ENCODE assay signal across 28 mouse cellular contexts in genomic region chr3:104732907-104733306, GRCm38 (mm10). TPM values are rescaled to one million over a fixed set of nuclear protein-coding genes. Genes with fewer than 3 reads are reported as not detected.
DNase-seq lines count a peak whose midpoint lies in the region; ATAC-seq and TF ChIP-seq lines count a peak whose summit lies in the region.
"Had no signal": no experiment of that assay in that cellular context is flagged by ENCODE, and none has a peak within 500 bp of the region (broad histone marks: within the 10 kb centered on the region; RNA-seq: fewer than 3 reads in every experiment).

No protein-coding gene starts in this region.

- H3K4me3 ChIP-seq in kidney, embryonic 15.5 days (replicated peaks) = no peak overlapping the region
- H3K4me3 ChIP-seq in kidney, postnatal 0 days (replicated peaks; ENCODE audit: low read depth, low read length) = no peak overlapping the region
- H3K4me3 ChIP-seq: embryonic facial prominence, embryonic 13.5 days; embryonic facial prominence, embryonic 15.5 days; erythroblast, embryonic 14.5 days; forebrain, embryonic 10.5 days; forebrain, embryonic 12.5 days had no signal

- TF ChIP-seq CTCF in kidney, postnatal 0 days (IDR thresholded peaks at IDR 0.05; ENCODE audit: low read depth) = no peak

- peak; percentile 67 for ATAC-seq in kidney, embryonic 15.5 days (replicated peaks; ENCODE audit: low FRiP score)
- peak; percentile 36 for ATAC-seq in kidney, postnatal 0 days (replicated peaks; ENCODE audit: low FRiP score, low read depth)
- ATAC-seq: activated CD4-positive, CD25-positive, alpha-beta regulatory T cell, adult 4 months; CD4-positive, CD25-positive, alpha-beta regulatory T cell, adult 4 months; forebrain, embryonic 14.5 days; forebrain, embryonic 16.5 days; Patski had no signal

- H3K27me3 ChIP-seq in kidney, embryonic 15.5 days = no peaks in the 10 kb centered on the region
- no peaks in the 10 kb centered on the region for H3K27me3 ChIP-seq in kidney, postnatal 0 days (ENCODE audit: insufficient read depth, low read length)
- H3K27me3 ChIP-seq: embryonic facial prominence, embryonic 13.5 days; embryonic facial prominence, embryonic 15.5 days; forebrain, embryonic 12.5 days; Patski had no signal

- no peaks in the 10 kb centered on the region for H3K9me3 ChIP-seq in kidney, embryonic 15.5 days (replicated peaks)
- H3K9me3 ChIP-seq in kidney, postnatal 0 days (replicated peaks; ENCODE audit: low read length) = no peaks in the 10 kb centered on the region
- H3K9me3 ChIP-seq: embryonic facial prominence, embryonic 13.5 days; embryonic facial prominence, embryonic 15.5 days; forebrain, embryonic 10.5 days; forebrain, embryonic 12.5 days; G1E had no signal

- 0 out of 2 replicates have a peak, but pooled peaks cover 6% of the 10 kb centered on the region for H3K4me1 ChIP-seq in kidney, embryonic 15.5 days
- no peaks in the 10 kb centered on the region for H3K4me1 ChIP-seq in kidney, postnatal 0 days (replicated peaks; ENCODE audit: insufficient read depth, low read length)
- H3K4me1 ChIP-seq: embryonic facial prominence, embryonic 15.5 days; forebrain, embryonic 12.5 days had no signal

- 36% methylated on average over 3 of the region's 3 CpGs for WGBS in kidney, embryonic 15.5 days
- 30% methylated on average over 3 of the region's 3 CpGs for WGBS in kidney, postnatal 0 days

- no peak overlapping the region for H3K4me2 ChIP-seq in kidney, embryonic 15.5 days
- H3K4me2 ChIP-seq in kidney, postnatal 0 days (ENCODE audit: low read length) = no peak overlapping the region
- H3K4me2 ChIP-seq: embryonic facial prominence, embryonic 13.5 days; embryonic facial prominence, embryonic 15.5 days; forebrain, embryonic 12.5 days had no signal

- H3K9ac ChIP-seq in kidney, embryonic 15.5 days = no peak overlapping the region
- no peak overlapping the region for H3K9ac ChIP-seq in kidney, postnatal 0 days (ENCODE audit: low read depth, low read length)
- H3K9ac ChIP-seq: embryonic facial prominence, embryonic 13.5 days; embryonic facial prominence, embryonic 15.5 days; forebrain, embryonic 12.5 days had no signal

- peak; percentile 8 for DNase-seq in embryo, embryonic 10.5 days (ENCODE audit: low spot score)
- DNase-seq in embryo, embryonic 11 days = no peak
- no peak for DNase-seq in kidney, adult 18-20 months
- DNase-seq in kidney, postnatal 0 days (ENCODE audit: low spot score) = peak; percentile 27
- DNase-seq in kidney, postnatal 25 days = no peak
- DNase-seq in forelimb bud, embryonic 11.5 days (ENCODE audit: low read depth, low spot score) = peak; percentile 34
- DNase-seq in ovary, postnatal 14 days (ENCODE audit: low spot score) = no peak
- DNase-seq: adrenal gland, adult 8-10 months; adrenal gland, postnatal 14 days; adrenal gland, postnatal 36 days; B cell, adult 2 months; cerebellum, adult 11-12 months; cerebellum, adult 8-10 months; cerebellum, adult 9-11 months; cerebellum, postnatal 14 days; cerebellum, postnatal 36 days had no signal

- no peaks in the 10 kb centered on the region for H3K36me3 ChIP-seq in kidney, embryonic 15.5 days
- no peaks in the 10 kb centered on the region for H3K36me3 ChIP-seq in kidney, postnatal 0 days (ENCODE audit: insufficient read depth, low read length)
- H3K36me3 ChIP-seq: embryonic facial prominence, embryonic 13.5 days; embryonic facial prominence, embryonic 15.5 days; forebrain, embryonic 10.5 days; forebrain, embryonic 12.5 days; G1E had no signal

- H3K27ac ChIP-seq in kidney, embryonic 15.5 days = no peak overlapping the region
- H3K27ac ChIP-seq in kidney, postnatal 0 days = no peak overlapping the region
- H3K27ac ChIP-seq: embryonic facial prominence, embryonic 13.5 days; embryonic facial prominence, embryonic 15.5 days; forebrain, embryonic 10.5 days; forebrain, embryonic 12.5 days had no signal

RNA-seq across cellular contexts. Expression of gene Ppm1j, which starts 47.9 kb away (rescaled TPM):
- polyA plus RNA-seq in kidney, embryonic 15.5 days (2015; fragmentation: Nextera tagmentation; extraction: Ambion mirVana) = 6.5 and 6.9 TPM in 2 replicates
- polyA plus RNA-seq in kidney, postnatal 0 days (2015; fragmentation: Nextera tagmentation; extraction: Ambion mirVana) = 4.8 and 7.7 TPM in 2 replicates
- polyA plus RNA-seq: erythroblast, embryonic 14.5 days had no signal

RNA-seq across cellular contexts. Expression of gene Fam19a3, which starts 48.7 kb away (rescaled TPM):
- polyA plus RNA-seq in kidney, embryonic 15.5 days (2015; fragmentation: Nextera tagmentation; extraction: Ambion mirVana) = 0.06 and 0.10 TPM in 2 replicates
- 0.07 and 0.10 TPM in 2 replicates for polyA plus RNA-seq in kidney, postnatal 0 days (2015; fragmentation: Nextera tagmentation; extraction: Ambion mirVana)
- polyA plus RNA-seq: erythroblast, embryonic 14.5 days; forebrain, embryonic 10.5 days; G1E had no signal

RNA-seq across cellular contexts. Expression of gene Rhoc, which starts 55.3 kb away (rescaled TPM):
- polyA plus RNA-seq in kidney, embryonic 15.5 days (2015; fragmentation: Nextera tagmentation; extraction: Ambion mirVana) = 131 and 135 TPM in 2 replicates
- polyA plus RNA-seq in kidney, postnatal 0 days (2015; fragmentation: Nextera tagmentation; extraction: Ambion mirVana) = 119 and 128 TPM in 2 replicates

Comparison
In these comparisons a context has a peak if more than half of its experiments do, and no peak if none do; other contexts are left out.
1. DNase-seq: peak in embryo, embryonic 10.5 days (single experiment), kidney, postnatal 0 days (single experiment) and forelimb bud, embryonic 11.5 days (single experiment); none in embryo, embryonic 11 days (single experiment), kidney, adult 18-20 months (single experiment), kidney, postnatal 25 days (0 of 2) and ovary, postnatal 14 days (single experiment).